Mouse (Mus musculus) testis, postnatal 10 days (tissue): ENCODE data around the gene Nadk2.

Source experiments
- DNase-seq: peaks from one replicate; pipeline ENCODE4 v3.0.0; 2021; ENCODE audit warnings: low spot score

Gene Nadk2

DNA sequence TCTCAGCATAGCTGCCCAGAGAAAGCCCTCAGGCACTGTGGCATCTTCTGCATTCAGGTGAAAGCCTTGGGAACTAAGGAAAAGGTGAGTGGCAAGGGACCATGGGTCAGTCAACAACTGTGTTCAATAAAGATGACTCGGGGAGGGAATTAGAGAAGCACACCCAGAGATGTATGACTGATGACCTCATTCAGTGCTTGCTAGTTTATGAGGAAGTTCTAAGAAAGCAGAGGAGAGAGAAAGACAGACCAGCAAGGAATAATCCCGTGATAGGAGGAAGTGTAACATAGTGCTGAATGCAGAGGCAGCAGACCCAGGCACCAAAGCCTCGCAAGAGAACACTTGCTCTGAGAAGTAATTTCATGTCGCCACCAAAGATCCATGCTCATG lies 60.4 kb downstream of the Nadk2 start:
- DNase-seq: peak; percentile 22

DNA sequence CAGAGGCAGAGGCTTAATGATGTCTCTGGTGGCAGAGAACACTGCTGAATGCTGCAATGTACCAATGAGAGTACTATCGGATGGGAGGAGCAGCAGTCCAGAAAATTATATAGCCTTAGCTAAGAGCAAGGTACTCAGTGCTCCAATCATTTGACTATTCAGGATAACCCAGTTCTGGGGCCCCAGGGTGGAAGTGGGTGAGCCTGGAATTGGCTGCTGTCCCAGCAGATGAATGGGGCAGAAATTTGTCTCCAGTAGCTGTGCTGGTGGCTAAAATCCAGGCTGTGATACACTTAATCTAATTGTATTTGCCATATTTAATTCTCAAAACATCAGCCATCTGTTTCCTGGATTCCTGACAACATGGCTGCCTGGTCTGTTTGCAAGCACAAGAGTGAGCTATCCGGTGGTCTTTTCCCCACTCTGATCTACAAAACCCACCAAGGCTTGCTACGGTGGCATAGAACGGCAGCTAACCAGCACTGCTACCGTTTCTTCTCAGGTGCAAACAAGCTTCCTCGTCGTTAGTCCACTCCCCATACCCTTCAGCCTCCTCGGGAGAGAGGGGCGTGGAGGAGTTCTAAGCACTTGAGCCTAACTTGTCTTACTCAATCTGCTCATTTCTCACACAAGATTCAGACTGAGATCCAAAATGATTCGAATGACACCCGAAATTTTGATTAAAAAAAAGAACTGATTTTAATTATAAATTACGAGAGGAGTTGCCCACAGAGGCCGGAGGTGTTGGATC lies 61.8 kb downstream of the Nadk2 start:
- peak; percentile 28 for DNase-seq

GRCm38 (mm10) chr15:9134891-9135507 lies 63.9 kb downstream of the Nadk2 start:
- DNase-seq: no peak

- no peak for DNase-seq
These were observed 68.4 kb downstream of the Nadk2 start for GRCm38 (mm10) chr15:9139447-9139846.

DNA sequence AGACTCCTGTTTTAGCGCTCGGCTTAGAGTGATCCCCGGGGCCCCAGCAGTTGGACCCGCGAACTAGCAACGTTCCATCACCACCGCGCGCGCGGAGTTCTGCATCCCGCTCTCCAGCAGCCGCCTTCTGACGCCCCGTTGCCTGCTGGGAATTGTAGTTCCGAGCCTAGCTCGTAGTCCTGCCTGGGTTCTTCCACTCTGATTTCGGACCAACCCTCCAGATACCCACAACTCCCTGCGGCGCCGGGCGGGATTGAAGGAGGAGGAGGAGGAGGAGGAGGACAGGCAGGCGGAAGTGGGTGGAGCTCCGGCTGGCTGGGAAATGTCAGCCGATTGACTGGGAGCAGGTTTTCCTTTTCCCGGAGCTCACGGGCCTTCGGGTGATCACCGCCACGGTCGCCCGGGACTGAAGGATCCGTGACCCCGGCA lies 69.2 kb downstream of the Nadk2 start, which contains the start of gene Lmbrd2:
Gene Lmbrd2, plus strand, starts transcription at position 299 of the 429 bp plus-strand sequence.
- peak; percentile 97 for DNase-seq

- no peak for DNase-seq
These were observed 69.7 kb downstream of the Nadk2 start for GRCm38 (mm10) chr15:9140684-9141171.

GRCm38 (mm10) chr15:9155325-9155724 lies 84.3 kb downstream of the Nadk2 start, which contains the start of gene Skp2:
TSS of gene Skp2 (minus strand) at chr15:9155425.
- no peak for DNase-seq
